Mouse (Mus musculus): ENCODE data around the gene Cbr3.
"Not testable (repeated sequence)": the region's sequence is repeated elsewhere in the genome, so short reads cannot be mapped to it uniquely, and the experiment has no call there.

Cbr3 gene

GRCm38 (mm10) chr16:93682689-93683507 lies at the start of gene Cbr3:
TSS of gene Cbr3 (plus strand) at chr16:93683215.
- peak; percentile 67 to 71 for DNase-seq

- DNase-seq, result peak in 1 of 2 experiments; percentile 8
Observed at GRCm38 (mm10) chr16:93644006-93644405, 39.0 kb upstream of the Cbr3 start.

- no peak for DNase-seq
Observed at GRCm38 (mm10) chr16:93648441-93649183, 34.4 kb upstream of the Cbr3 start.

GRCm38 (mm10) chr16:93667976-93668375 lies 15.0 kb upstream of the Cbr3 start:
- DNase-seq, result no peak

- DNase-seq, result no peak
Observed at GRCm38 (mm10) chr16:93669521-93669920, 13.5 kb upstream of the Cbr3 start.

GRCm38 (mm10) chr16:93670466-93670865 lies 12.5 kb upstream of the Cbr3 start:
- DNase-seq, result not testable (repeated sequence)

- peak; percentile 47 to 48 for DNase-seq
Observed at GRCm38 (mm10) chr16:93671064-93671463, 12.0 kb upstream of the Cbr3 start.

- no peak for DNase-seq
Observed at GRCm38 (mm10) chr16:93676376-93676775, 6.6 kb upstream of the Cbr3 start.

- DNase-seq, result no peak
Observed at GRCm38 (mm10) chr16:93678206-93678605, 4.8 kb upstream of the Cbr3 start.

GRCm38 (mm10) chr16:93679165-93679564 lies 3.9 kb upstream of the Cbr3 start:
- no peak for DNase-seq

GRCm38 (mm10) chr16:93682156-93682688 lies 793 bp upstream of the Cbr3 start:
- DNase-seq, result no peak

GRCm38 (mm10) chr16:93683508-93684236 lies 657 bp downstream of the Cbr3 start:
- DNase-seq, result peak; percentile 35 to 47

- no peak for DNase-seq
Observed at GRCm38 (mm10) chr16:93684441-93684840, 1.4 kb downstream of the Cbr3 start.

GRCm38 (mm10) chr16:93685783-93686182 lies 2.8 kb downstream of the Cbr3 start:
- DNase-seq, result not testable (repeated sequence)

- peak; percentile 26 for DNase-seq
Observed at GRCm38 (mm10) chr16:93686421-93686820, 3.4 kb downstream of the Cbr3 start.

- peak in 1 of 2 experiments; percentile 64 for DNase-seq
Observed at GRCm38 (mm10) chr16:93686945-93687344, 3.9 kb downstream of the Cbr3 start.

GRCm38 (mm10) chr16:93691206-93691841 lies 8.3 kb downstream of the Cbr3 start:
- no peak for DNase-seq

- no peak for DNase-seq
Observed at GRCm38 (mm10) chr16:93692744-93693143, 9.7 kb downstream of the Cbr3 start.

- DNase-seq, result no peak
Observed at GRCm38 (mm10) chr16:93707116-93707515, 24.1 kb downstream of the Cbr3 start.

- no peak for DNase-seq
Observed at GRCm38 (mm10) chr16:93709217-93709616, 26.2 kb downstream of the Cbr3 start.

- DNase-seq, result peak; percentile 90 to 94
Observed at GRCm38 (mm10) chr16:93710924-93711323, 27.9 kb downstream of the Cbr3 start.
